21 mouse cellular contexts compared by ENCODE assay signal in the genomic region with DNA sequence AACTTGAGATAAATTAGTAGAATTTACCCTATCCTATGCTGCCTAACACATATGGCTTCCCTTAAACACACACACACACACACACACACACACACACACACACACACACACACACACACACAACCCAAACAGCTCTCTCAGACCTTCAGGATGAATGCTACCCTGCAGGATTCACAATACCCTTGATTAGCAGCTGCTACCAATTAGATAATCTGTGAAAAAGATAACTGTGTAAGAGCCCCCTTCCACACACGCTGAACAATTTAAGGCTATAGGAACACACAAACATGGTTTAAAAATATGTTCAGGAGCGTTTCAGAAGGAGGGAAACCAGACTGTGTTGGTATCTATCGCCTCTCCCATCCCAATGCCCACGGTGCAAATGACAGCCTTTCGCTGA.
"Had no signal": no experiment of that assay in that cellular context is flagged by ENCODE, and none has a peak within 500 bp of the region (broad histone marks: within the 10 kb centered on the region; RNA-seq: fewer than 3 reads in every experiment).

No protein-coding gene starts in this region.

- H3K4me3 ChIP-seq: limb, embryonic 13.5 days; liver, embryonic 13.5 days; megakaryocyte, embryonic 14.5 days; midbrain, embryonic 10.5 days; neural tube, embryonic 12.5 days; neural tube, embryonic 15.5 days; stomach, embryonic 15.5 days had no signal

- H3K9me3 ChIP-seq: limb, embryonic 13.5 days; liver, embryonic 13.5 days; midbrain, embryonic 10.5 days; neural tube, embryonic 12.5 days; neural tube, embryonic 15.5 days; stomach, embryonic 15.5 days had no signal

- H3K4me1 ChIP-seq: liver, embryonic 13.5 days; megakaryocyte, embryonic 14.5 days; stomach, embryonic 15.5 days had no signal

- H3K4me2 ChIP-seq: limb, embryonic 13.5 days; liver, embryonic 13.5 days; lung, embryonic 14.5 days; neural tube, embryonic 12.5 days; neural tube, embryonic 15.5 days; stomach, embryonic 15.5 days had no signal

- H3K36me3 ChIP-seq: limb, embryonic 13.5 days; liver, embryonic 13.5 days; midbrain, embryonic 10.5 days; neural tube, embryonic 12.5 days; neural tube, embryonic 15.5 days; stomach, embryonic 15.5 days had no signal

- H3K9ac ChIP-seq: limb, embryonic 13.5 days; liver, embryonic 13.5 days; lung, embryonic 14.5 days; neural tube, embryonic 12.5 days; neural tube, embryonic 15.5 days; stomach, embryonic 15.5 days had no signal

- H3K27ac ChIP-seq: limb, embryonic 13.5 days; liver, embryonic 13.5 days; midbrain, embryonic 10.5 days; neural tube, embryonic 12.5 days; neural tube, embryonic 15.5 days; stomach, embryonic 15.5 days had no signal

- H3K27me3 ChIP-seq: liver, embryonic 13.5 days; megakaryocyte, embryonic 14.5 days; neural tube, embryonic 12.5 days; neural tube, embryonic 15.5 days; stomach, embryonic 15.5 days had no signal

- DNase-seq: kidney, adult 18-20 months; kidney, adult 9 months; kidney, postnatal 14 days; kidney, postnatal 4 days; left cerebral cortex, postnatal 4 days; liver; liver, embryonic 13.5 days; lung, embryonic 14.5 days; lung, postnatal 10 days; lung, postnatal 36 days; midbrain, embryonic 14.5 days; right cerebral cortex, adult 18-20 months; right cerebral cortex, postnatal 14 days; right cerebral cortex, postnatal 4 days; thymus, postnatal 25 days had no signal
